Mouse (Mus musculus) urinary bladder, postnatal 14 days (tissue): ENCODE measurements around the gene Hlx.

Source experiments
- DNase-seq: peaks from one replicate; pipeline ENCODE4 v3.0.0; 2021; ENCODE audit warnings: low spot score

The Hlx gene

DNA sequence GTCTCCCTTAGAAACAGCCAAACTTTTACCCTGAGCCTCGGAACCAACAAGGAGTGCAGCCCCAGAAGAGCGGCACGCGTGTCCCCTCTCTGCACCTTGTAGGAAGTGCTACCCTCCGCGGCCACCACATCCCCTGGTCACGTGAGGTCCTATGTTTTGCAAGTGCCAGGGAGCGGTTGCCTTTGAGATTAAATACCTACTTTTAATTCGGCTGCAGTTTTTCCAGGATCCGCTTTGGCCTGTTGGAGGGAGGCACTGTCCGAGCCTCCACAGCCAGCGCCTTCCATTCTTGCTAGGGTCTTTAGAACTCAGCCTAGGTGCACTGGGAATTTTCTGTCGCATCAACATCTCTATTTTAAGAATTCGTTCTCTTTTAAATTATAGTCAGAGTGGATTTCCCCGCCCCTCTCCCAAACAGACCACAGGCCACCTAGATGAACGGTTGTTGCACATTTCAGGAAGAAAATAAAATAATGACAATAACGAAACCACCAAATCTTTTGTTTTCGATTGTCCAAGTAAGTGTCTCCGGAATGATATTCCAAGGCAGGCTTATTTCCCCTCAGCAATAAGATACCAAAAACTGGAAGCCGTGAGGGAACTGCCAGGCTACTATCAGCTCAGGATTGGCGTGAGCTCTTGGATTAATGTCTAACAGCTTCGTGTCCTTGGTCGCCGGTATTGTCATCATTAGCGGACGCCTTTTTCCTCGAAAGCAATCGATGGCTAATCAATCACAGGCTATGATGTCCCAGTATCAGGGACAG is 1.1 kb upstream of the Hlx start:
- no peak for DNase-seq

DNA sequence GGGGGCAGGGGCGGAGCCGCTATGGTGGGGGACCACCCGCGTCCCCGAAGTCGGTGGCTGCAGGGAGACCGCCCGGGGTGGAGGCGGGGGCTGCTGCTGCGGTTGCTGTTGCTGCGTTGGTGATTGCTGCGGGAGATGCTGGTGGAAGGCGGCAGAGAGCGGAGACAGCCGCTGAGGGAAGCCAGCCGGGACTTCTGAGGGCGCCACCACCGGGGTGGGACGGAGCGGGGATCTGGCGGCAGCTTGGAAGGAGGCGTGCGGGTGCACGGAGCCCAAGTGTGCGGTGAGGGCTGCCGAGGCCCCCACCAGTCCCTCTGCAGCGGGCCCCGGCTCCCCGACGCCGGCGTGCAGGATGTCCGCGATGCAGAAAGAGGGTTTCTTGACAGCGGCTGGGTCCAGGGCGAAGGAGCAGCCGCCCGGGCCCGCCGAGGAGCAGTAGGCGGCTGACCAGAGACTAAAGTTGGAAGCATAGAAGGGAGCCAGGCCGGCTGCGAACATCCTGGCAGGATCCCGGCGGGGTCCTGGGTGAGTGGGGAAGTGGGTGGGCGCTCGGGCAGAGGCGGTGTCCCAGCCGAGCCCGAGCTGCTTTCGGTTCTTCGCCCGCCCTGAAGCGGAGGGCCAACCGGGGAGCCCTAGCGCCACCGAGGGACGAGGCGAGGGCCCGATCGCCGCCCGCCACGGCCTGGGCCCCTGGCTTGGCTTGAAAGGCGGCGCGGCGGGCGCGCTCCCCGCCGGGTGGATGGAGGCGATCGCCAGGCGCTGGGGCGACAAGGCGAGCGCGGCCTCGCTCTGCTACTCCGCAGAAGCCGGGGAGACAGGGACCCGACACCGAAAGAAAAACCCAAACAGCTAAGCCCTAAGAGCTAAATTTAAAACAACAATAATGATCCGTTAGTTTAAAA is 524 bp downstream of the Hlx start:
- DNase-seq: peak; percentile 42

DNA sequence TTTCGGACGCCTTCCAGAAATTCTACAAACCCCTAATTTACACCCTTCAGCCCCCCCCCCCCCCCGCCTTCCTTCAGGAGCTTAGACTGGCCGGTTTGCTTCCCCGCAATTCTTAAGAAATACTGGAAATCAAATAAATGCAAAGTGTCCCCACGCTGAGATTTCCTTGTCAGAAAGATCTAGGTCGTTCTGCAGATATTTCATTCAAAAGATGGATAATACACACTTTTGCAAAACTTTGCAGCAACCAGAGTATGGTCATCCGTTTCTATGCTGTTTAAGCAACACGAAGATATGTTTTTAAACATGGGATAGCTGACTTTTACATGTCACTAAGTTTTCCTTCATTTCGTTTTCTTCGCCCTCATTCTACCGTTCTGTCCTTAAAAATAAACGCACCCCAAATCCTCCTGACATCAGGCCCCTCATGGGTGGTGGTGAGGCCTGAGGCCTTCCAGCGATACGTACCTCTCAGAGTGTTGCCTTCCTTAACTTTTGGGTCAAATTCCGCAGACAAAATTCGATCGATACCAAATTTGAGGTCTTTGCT is 1.3 kb downstream of the Hlx start:
- no peak for DNase-seq

DNA sequence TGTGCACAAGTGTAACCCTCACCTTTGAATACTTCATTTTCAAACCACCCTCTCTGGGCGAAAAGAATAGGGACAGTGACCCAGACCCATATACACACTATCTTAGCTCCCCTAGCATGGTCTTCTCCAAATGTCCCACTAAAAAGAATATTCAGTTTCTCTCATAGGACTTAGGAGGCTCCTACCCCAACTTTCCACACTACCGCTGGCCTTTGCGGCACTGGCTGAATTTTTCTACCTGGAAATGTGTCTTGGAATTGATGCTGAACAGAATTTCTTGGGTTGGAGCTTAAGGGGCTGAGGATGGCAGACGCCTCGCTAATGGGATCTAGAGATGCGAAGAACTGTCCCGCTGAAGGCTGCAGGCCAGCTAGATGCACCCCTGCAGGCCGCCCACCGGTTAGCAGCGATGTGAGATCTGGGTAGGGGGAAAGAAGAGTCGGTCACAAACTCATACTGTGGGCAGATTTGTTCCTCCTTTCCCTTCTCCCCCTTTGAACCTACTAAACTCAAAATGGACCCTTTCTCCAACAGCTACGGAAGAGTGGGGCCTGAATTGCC is 1.9 kb downstream of the Hlx start:
- DNase-seq: no peak

DNA sequence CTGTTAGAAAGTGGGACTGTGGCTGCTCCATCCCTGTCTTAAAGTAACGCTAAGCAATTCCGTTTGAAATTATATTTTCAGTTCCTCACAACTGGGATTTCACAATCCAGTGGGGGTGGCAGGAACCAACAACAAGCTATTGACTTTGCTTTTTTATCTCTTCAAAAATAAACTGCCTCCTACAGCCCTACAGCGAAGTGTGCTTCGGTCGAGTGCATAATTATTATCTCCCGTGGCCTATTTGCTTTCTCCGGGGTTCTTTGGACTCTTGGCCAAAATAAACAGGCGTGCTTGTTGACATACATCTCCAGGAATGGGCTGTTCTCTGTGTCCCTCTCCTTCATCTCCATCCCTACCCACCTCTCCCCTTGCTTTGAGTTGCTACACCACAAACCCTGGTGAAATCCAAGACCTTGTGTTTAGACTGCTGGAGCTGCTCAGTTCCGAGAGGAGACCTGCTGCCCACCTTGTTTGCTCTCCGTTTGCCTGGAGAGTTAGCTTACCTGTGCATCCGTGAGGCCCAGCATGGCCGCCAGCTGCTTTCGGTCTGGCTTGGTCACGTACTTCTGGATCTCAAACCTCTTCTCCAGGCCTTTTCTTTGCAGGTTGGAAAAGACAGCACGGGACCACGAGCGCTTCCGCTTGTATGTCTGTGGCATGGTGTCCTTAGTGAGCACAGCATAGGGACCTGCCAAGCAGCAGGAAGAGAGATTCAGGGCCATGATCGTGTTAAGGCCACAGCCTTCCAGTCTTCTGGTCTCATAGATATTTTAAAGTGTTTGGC is 2.9 kb downstream of the Hlx start:
- DNase-seq: no peak

DNA sequence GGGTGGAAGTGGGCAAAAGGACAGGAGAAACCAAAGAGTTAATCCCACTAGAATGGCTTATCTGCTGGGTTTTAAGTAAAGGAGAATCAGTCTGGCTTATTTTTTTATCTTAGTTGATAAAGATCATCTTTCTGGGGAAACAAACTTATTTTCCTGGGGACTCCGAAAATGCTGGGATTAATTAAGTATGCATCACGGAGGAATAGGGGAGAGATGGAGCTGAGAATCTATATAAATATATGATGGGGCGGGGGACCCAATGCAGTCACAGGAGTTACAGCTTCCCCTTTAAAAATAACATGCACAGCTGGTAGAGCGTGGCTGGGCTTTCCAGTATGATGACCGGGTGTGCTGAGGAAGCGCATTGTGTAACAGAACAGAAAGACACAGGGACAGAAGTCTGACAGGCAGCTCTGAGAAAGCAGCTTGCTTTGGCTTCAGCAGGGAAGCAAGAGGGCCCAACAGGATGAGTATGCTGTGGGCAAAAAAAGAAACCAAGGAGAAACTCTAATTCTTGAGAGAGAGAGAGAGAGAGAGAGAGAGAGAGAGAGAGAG is 3.8 kb downstream of the Hlx start:
- DNase-seq: no peak

DNA sequence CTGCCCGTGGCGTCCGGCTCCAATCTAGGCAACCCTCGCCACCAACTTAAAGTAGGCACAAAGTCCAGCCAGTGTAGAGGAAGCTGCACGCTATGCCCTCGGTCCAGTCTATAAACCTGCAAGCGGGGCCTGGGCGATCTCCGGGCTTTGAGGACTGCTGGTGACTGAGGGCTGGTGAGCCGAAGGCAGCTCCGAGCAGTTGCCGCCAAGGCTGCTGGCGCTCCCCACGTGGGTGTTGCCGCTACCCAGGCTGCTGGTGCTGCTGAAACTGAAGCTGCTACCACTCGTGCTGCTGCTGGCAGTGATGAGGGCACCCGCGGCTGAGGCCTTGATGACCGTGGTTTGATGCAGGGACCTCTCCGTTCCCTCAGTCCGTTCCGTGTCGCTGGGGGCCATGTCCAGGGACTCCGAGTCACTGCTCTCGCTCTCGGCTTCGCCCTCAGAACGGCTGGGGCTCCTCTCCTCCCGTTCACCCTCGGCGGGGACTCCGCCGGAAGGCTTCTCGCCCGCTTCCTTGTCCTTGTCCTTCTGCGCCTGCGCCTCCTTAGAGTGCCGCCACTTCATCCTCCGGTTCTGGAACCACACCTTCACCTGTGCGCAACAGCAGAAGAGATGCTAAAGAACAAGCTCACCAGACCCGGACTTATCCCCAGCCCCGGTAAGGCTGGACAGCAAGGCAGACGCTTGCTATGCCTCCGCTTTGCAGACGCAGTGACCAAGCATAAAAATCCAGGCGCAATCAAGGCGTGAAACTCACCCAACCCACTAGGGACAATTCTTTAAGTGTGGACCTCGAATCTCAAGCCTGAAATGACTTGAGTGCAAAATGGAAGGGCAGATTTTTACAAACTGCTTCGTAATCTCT is 4.8 kb downstream of the Hlx start:
- no peak for DNase-seq

DNA sequence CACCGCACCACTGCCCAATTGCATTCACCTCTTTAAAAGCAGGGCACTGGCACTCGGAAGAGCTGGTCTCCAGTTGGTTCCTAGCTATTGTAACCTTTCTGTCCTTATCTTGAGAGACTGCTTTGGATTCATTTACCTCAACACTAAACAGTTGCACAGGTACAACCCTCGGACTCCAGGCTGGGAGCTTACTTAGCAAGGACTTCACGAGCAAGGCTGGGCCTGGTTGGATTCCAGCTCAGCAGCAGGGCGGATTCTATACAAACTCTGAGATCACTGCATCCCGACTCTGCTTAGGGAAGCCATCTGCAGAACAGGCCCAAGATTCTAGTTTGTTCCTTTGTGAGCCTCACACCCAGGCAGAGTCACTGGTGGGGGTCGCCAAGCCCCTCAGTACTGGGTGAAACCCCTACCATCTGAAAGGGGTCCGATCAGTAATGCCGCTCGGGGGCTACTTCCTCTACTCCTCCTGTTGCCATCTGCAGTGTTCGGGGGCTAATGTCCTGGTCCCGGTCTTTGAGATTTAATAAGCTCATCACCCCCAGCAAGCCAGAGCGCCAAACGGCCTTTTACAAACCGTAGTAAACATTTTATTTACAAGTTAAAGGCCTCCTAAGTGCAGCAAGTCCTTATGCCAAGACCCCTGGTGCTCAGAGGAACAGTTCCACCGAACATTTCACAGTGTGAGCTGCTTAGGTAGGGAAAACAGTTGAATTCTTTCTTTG is 5.7 kb downstream of the Hlx start:
- no peak for DNase-seq

DNA sequence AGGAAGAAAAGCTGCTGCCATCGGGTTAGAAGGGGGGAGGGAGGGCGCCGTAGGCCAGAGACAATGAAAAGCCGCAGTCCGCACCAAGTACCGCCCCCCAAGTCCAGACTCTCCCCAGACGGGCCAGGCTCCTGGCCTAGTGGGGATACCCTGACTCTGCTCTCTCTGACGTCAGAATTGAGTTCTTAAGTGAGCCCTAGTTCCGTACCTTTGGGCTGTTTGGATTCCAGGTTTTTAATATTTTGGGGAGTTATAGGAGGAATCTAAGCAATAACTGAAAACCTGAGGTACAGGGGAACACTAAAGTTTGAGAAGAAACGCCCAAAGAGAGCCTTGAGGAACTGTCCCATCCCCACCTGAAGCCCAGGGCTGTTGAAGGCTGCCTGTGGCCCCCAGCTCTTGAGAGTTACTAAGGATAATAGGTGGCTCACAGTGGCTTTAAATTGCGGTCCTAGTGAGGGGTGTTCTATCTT is 7.1 kb downstream of the Hlx start:
- DNase-seq: no peak

DNA sequence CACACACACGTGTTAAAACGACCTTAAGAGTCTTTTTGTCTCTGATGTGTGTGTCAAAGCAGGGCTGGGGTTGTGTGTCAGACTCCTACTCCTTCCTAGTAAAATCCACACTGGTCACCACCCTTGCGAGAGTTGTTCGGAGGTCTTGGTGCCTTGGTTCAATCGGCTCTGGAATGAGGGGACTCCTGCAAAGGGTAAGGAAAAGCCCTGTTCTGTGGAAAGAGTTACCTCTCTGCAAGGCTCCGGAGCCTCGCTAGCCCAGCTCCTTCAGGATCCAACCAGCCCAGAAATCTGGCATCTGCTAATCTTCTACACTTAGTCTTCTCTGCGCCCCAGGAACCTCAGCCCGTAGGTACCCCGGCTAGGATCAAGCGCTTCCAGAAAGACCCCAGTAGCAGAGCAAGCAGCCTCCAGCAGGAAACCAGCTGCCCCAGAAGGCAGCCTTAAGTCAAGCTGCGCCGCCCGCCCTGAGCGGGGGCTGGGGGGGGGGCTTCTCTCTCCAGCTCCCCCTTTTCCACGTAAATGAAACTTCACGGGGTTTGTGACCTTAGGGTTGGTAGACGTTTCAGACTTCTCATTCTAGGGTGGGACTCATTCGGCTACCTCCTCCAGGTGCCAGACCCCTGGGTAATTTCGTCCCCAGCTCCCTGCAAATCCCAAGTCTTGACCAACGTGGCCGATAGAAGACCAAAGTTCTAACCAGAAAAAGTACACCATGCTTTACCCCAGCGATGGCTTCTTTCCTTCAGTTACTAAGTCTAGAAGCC is 7.7 kb downstream of the Hlx start:
- no peak for DNase-seq

DNA sequence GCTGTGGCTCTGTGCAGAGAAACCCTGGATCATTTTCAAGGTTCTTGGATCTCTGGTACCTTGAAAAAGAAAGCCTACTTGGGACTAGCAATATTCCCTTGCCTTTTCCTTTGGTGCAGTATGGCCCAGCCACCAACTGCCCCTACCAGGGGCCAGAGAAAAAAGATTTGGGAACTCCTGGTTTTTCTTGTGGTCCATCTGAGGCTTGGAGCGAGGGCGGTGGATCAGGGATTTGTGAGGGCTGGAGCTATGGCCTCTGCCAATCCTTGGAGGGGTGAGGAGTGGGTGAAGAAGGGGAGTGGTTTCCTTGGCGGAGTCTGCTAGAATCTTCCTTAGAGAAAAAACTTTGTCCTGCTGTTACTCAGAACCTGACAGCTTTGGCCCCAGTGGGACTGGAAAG is 8.5 kb downstream of the Hlx start:
- DNase-seq: no peak

DNA sequence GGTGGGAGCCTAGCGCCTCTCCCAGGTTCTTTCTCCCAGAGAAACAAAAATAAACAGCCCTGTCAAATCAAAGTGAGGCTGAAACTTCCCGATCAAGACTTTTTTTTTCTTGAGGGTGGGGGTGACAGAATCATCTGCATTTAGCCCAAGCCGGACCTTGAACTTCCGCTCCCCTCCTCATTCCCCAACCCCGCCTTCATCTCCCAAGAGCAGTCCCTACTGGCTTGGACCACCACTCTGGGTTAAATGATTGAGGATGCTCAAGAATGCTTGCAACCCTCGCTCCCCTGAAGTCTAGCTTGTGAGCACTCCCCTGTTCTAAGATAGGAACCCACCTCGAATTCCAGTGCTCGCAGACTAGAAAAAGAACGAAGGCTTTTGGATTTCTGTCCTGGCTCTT is 11.3 kb downstream of the Hlx start:
- DNase-seq: no peak

DNA sequence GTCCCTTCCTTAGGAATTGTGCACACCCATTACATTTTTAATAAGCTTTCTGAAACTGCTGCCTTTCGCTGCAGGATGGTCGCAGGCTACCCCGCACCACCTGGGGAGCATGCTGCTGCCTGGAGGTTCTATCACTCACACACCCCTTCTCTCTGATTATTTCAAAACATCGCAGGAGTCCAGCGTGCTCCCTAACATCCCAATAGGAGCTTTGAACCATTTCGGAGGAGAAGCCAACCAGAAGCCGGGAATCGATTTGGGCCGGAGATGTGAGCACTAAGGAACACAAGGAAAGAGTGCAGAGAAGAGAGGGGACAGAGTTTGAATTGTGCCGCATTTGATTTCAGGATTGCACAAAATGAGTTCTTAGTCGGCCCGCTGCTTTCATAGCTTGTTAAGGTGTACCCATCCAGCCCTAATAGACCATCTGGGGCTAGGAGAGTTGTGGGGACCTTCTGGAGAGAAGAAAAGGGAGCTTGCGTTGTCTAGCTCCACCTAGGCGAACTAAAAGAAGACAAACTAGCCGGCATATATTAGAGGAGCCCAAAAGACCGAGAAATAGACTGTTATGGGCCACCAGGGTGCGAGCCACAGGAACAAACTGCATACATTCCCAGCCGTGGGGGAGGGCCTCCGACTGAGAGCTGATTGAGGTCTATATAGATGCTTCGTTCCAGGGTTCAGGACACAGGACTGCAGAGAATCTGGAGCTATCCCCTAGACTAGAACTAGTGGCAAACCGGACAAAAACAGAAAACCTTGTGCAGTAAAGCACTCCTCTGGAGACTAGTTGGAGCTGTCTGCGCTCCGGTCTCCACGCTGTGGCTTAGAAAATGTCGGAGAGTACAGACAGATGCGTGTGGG is 12.0 kb downstream of the Hlx start:
- no peak for DNase-seq

DNA sequence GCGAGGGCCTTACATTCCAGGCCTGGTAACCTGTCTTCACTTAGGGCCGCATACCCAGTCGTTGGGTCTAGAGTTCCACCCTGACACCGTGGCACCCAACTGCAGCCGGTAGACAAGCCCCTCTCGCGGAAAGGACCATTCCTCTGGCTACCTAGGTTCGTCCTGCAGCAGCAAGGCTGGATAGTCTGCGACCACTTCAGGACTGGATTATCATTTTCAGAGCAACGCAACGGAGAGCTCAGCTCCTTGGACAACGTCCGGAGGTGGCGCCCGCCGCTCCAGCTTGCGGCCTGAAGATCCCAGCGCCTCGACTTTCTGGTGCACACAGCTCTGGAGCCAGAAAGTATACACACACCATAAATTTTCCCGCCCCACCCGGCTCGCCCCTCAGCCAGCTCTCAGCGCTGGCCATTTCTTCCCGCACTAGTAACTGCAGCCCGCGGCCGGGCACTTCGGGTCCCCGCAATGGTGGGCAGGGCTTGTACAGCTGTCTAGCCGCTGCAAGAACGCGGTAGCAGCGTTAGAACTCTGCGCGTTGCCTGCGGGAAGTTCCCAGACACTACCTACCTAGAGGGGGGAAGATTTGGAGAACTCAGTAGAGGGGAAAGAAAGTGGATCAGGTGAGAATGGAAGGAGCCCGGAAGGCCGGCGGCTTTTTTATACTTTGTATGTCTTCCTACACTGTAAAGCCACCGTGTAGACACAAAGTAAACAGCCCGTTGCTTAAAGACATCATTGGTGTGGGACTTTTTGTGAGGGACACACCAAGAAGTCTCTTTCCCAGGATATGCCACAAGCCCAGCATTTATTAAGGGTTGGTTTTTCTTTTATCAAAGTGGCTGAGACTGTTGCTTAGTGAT is 13.9 kb downstream of the Hlx start:
- DNase-seq: no peak

DNA sequence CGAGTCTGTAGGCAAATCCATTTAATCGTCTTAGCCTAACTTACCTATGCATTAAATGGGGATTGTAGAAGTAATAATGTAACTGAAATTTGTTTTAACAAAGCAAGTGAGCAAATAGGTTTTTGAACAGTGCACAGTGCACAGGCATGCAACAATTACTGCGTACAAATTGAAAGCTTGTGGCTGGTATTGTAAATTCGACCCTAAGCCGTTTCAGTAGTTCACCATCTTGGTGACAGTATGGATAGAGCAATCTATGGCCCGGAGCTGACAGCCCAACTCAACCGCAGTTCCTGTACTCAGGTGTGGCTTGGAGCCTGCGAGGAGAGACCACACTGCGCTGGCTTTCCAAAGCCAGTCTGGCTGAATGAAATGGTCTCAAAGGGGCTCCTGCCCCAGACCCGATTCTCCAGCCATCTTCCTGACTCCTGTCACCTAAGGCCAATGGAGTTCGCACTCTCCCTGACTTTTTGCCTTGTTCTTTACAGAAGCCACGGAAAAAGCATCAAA is 14.7 kb downstream of the Hlx start:
- DNase-seq: no peak

DNA sequence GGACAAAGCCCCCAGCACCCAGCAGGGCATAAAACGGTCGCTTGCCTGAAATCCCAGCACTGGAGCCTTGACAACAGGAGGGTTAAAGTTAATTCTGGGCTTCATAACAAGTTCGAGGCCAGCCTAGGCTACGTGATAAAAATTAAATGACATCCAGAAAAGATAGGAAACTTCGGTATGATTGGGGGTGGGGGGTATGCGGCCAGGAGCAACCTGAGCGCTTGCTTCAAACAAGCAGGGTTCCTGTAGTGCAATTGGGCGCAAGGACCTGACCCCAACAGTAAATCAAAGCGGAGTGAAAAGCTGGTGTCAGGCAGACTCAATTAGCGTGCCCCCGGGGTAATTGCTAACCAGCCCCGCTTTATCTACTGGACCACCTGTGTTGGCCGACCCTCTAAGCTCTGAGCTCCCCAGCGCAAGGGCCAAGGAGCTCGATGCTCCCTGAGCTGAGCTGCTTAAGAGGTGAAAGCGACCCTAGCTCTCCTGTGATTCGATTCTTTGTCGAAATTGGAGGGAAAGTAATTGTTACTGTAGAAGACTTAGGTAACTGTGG is 15.3 kb downstream of the Hlx start:
- DNase-seq: no peak

DNA sequence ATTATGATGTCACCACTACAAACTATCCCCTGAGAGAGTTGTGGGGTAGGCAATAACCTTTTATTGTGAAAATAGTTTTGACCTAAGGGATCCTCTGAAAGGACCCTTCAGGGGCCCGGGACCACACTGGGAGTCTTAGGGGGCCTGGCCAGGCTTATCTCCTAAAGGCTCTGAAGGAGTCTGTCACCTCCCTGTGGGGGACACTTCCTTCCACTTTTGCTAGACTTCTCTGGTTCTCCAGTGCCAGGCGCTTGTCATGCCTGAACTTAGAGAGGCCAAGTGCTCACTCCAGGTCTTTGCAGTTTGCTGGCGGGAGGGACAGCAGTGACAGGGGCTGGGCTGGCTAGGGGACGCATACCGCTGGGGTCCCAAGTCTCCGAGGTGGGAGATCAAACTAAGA is 16.3 kb downstream of the Hlx start:
- no peak for DNase-seq
